Comparison of ENCODE assay signal across 8 mouse cellular contexts in genomic region chr11:100983125-100983777, GRCm38 (mm10). TPM values are rescaled to one million over a fixed set of nuclear protein-coding genes. Genes with fewer than 3 reads are reported as not detected.
DNase-seq lines count a peak whose midpoint lies in the region; ATAC-seq and TF ChIP-seq lines count a peak whose summit lies in the region.

No protein-coding gene starts in this region.

- 3% methylated on average over 20 of the region's 20 CpGs for WGBS in forebrain, embryonic 12.5 days
- under 1% methylated on average over 20 of the region's 20 CpGs for WGBS in large intestine, adult 2 months
- 5% methylated on average over 20 of the region's 20 CpGs for WGBS in lung, embryonic 15.5 days
- WGBS in olfactory bulb, adult 2 months, result 2% methylated on average over 20 of the region's 20 CpGs

- H3K27me3 ChIP-seq in CH12.LX (replicated peaks), result peaks cover 3% of the 10 kb centered on the region
- H3K27me3 ChIP-seq in forebrain, embryonic 12.5 days, result peaks cover 17% of the 10 kb centered on the region
- H3K27me3 ChIP-seq in lung, embryonic 15.5 days, result no peaks in the 10 kb centered on the region; the same call in 1 of the 2 replicates

- ATAC-seq in forebrain, embryonic 12.5 days (ENCODE audit: low FRiP score), result peak; percentile 36; the same call in 1 of the 2 replicates
- peak; percentile 82 for ATAC-seq in lung, embryonic 15.5 days (ENCODE audit: borderline replicate concordance, extremely low read depth, low FRiP score, low TSS enrichment)

- in situ Hi-C loops in CH12.LX (cut with MboI; ENCODE audit: low pct_ligation_motif_present, low pct_unique_long_range_greater_than_20kb, low sequenced_read_pairs), result loop anchor here (5.0 kb wide), 2 partner anchors 34 to 74 kb away; no protein-coding TSS in a partner anchor

- peak overlapping the region in 2 of 3 experiments; percentile 27 to 39 for H3K4me3 ChIP-seq in CH12.LX (replicated peaks in 1 of 3; ENCODE audit: low read depth in 2 of 3, low read length in 2 of 3, poor library complexity in 1 of 3)
- peak overlapping the region; percentile 26 for H3K4me3 ChIP-seq in forebrain, embryonic 12.5 days (replicated peaks)
- H3K4me3 ChIP-seq in lung, embryonic 15.5 days, result peak overlapping the region; percentile 36
- H3K4me3 ChIP-seq in olfactory bulb, adult 2 months (ENCODE audit: insufficient read depth, low read depth, low read length), result peak overlapping the region; percentile 44

- H3K36me3 ChIP-seq in CH12.LX (replicated peaks in 1 of 2; ENCODE audit: control insufficient read depth in 1 of 2, insufficient read depth in 1 of 2, low read length in 1 of 2), result no peaks in the 10 kb centered on the region
- H3K36me3 ChIP-seq in forebrain, embryonic 12.5 days (replicated peaks), result no peaks in the 10 kb centered on the region
- no peaks in the 10 kb centered on the region for H3K36me3 ChIP-seq in lung, embryonic 15.5 days

- TF ChIP-seq CTCF in CH12.LX (conservative IDR thresholded peaks at IDR 0.05 in 1 of 2, IDR thresholded peaks at IDR 0.05 in 1 of 2; ENCODE audit: low read depth in 2 of 2, low read length in 2 of 2), result peak; percentile 78 to 97
- peak; percentile 97 for TF ChIP-seq CTCF in olfactory bulb, adult 2 months (IDR thresholded peaks at IDR 0.05; ENCODE audit: insufficient read depth, low read depth, low read length)

- no peak; the same call in none of the 2 replicates for TF ChIP-seq RAD21 in CH12.LX (IDR thresholded peaks at IDR 0.05; ENCODE audit: low read depth, low read length)

- TF ChIP-seq EP300 in CH12.LX (IDR thresholded peaks at IDR 0.05; ENCODE audit: low read length), result no peak

- no peak overlapping the region for H3K27ac ChIP-seq in CH12.LX (ENCODE audit: insufficient read depth, low read depth)
- H3K27ac ChIP-seq in forebrain, embryonic 12.5 days, result no peak overlapping the region
- peak overlapping the region; percentile 39; the same call in 1 of the 2 replicates for H3K27ac ChIP-seq in lung, embryonic 15.5 days
- no peak overlapping the region for H3K27ac ChIP-seq in olfactory bulb, adult 2 months (ENCODE audit: insufficient read depth, low read depth, low read length)

- dilution Hi-C loops in CH12.LX (cut with MboI; ENCODE audit: extremely low pct_ligation_motif_present, extremely low pct_unique_long_range_greater_than_20kb, low sequenced_read_pairs), result no loop called here

- peak; percentile 84 for DNase-seq in CH12.LX (ENCODE audit: extremely low read depth)
- DNase-seq in c-Kit-positive CD71-negative TER-119-negative erythroid progenitor cells, embryonic 14.5 days (ENCODE audit: low read depth), result peak; percentile 70
- DNase-seq in heart, postnatal 25 days (ENCODE audit: low spot score), result peak; percentile 49
- DNase-seq in large intestine, adult 2 months (ENCODE audit: low read depth, low spot score), result peak; percentile 67
- DNase-seq in thymus, postnatal 0 days (ENCODE audit: low spot score), result peak; percentile 82

- TF ChIP-seq POLR2A in CH12.LX (IDR thresholded peaks at IDR 0.05; ENCODE audit: low read depth, low read length), result no peak
- no peak for TF ChIP-seq POLR2A in olfactory bulb, adult 2 months (IDR thresholded peaks at IDR 0.05; ENCODE audit: insufficient read depth, low read depth, low read length)

- H3K4me2 ChIP-seq in CH12.LX (ENCODE audit: insufficient read depth, low read depth, poor library complexity, severe bottlenecking), result peak overlapping the region; percentile 80
- peak overlapping the region; percentile 58 for H3K4me2 ChIP-seq in forebrain, embryonic 12.5 days
- H3K4me2 ChIP-seq in lung, embryonic 15.5 days, result peak overlapping the region; percentile 67

- no peaks in the 10 kb centered on the region for H3K79me2 ChIP-seq in CH12.LX (replicated peaks; ENCODE audit: control insufficient read depth, extremely low read depth, insufficient read depth, poor library complexity, severe bottlenecking)

- H3K4me1 ChIP-seq in CH12.LX (ENCODE audit: control insufficient read depth in 1 of 2, insufficient read depth in 2 of 2), result peaks cover 0 to 9% of the 10 kb centered on the region in 2 experiments; a peak in 3 of 4 replicates
- H3K4me1 ChIP-seq in forebrain, embryonic 12.5 days, result peaks cover 5% of the 10 kb centered on the region; the same call in 1 of the 2 replicates
- H3K4me1 ChIP-seq in lung, embryonic 15.5 days, result peaks cover 21% of the 10 kb centered on the region
- peaks cover 8% of the 10 kb centered on the region for H3K4me1 ChIP-seq in olfactory bulb, adult 2 months (ENCODE audit: control insufficient read depth, insufficient read depth, low read length)

- intact Hi-C loops in heart, postnatal 25 days (cut with DNase I), result loop anchor here (2.0 to 5.0 kb wide), 4 partner anchors 34 to 194 kb away; partner anchors contain the start of gene Ccr10

- H3K9ac ChIP-seq in CH12.LX (ENCODE audit: insufficient read depth, low read depth), result peak overlapping the region; percentile 11; the same call in 1 of the 2 replicates
- H3K9ac ChIP-seq in forebrain, embryonic 12.5 days, result peak overlapping the region; percentile 44; the same call in 1 of the 2 replicates
- peak overlapping the region; percentile 42 for H3K9ac ChIP-seq in lung, embryonic 15.5 days

- peaks cover 4% of the 10 kb centered on the region for H3K9me3 ChIP-seq in CH12.LX (replicated peaks; ENCODE audit: low read length)
- no peaks in the 10 kb centered on the region for H3K9me3 ChIP-seq in forebrain, embryonic 12.5 days
- no peaks in the 10 kb centered on the region for H3K9me3 ChIP-seq in lung, embryonic 15.5 days

TF ChIP-seq in CH12.LX, 34 proteins besides CTCF, POLR2A, EP300 and RAD21 (continues in another document):
- TF ChIP-seq MAX (IDR thresholded peaks at IDR 0.05; ENCODE audit: low read length) (no peak), ZMIZ1 (IDR thresholded peaks at IDR 0.05; ENCODE audit: low read depth, low read length) (no peak), ZC3H11A (IDR thresholded peaks at IDR 0.05; ENCODE audit: low read depth, low read length) (peak; percentile 92), ETS1 (conservative IDR thresholded peaks at IDR 0.05; ENCODE audit: low read depth, low read length) (no peak), POLR2AphosphoS2 (IDR thresholded peaks at IDR 0.05; ENCODE audit: low read depth, low read length) (no peak), RCOR1 (conservative IDR thresholded peaks at IDR 0.05; ENCODE audit: low read depth, low read length) (no peak), JUND (conservative IDR thresholded peaks at IDR 0.05; ENCODE audit: low read depth, low read length) (no peak), MYC (IDR thresholded peaks at IDR 0.05; ENCODE audit: low read depth, low read length) (peak; percentile 72; the same call in 1 of the 2 replicates), BHLHE40 (IDR thresholded peaks at IDR 0.05; ENCODE audit: low read depth, low read length) (0 out of 2 replicates have a peak, but pooled peaks have one; percentile 20), KAT2A (IDR thresholded peaks at IDR 0.05; ENCODE audit: insufficient replicate concordance, low read length) (no peak), JUN (IDR thresholded peaks at IDR 0.05; ENCODE audit: insufficient read depth, low read depth, low read length) (no peak), CHD1 (IDR thresholded peaks at IDR 0.05; ENCODE audit: low read depth, low read length) (no peak), TBP (conservative IDR thresholded peaks at IDR 0.05; ENCODE audit: low read depth, low read length) (no peak), TCF12 (IDR thresholded peaks at IDR 0.05; ENCODE audit: low read depth, low read length) (no peak), GABPA (IDR thresholded peaks at IDR 0.05; ENCODE audit: insufficient replicate concordance, low read depth, low read length) (no peak), IRF4 (IDR thresholded peaks at IDR 0.05; ENCODE audit: low read depth, low read length) (peak; percentile 56; the same call in 1 of the 2 replicates), MEF2A (IDR thresholded peaks at IDR 0.05; ENCODE audit: borderline replicate concordance, low read depth, low read length) (no peak)

RNA-seq across cellular contexts. Expression of gene Cavin1, which starts 12.6 kb away (rescaled TPM):
- 0.08 and 0.21 TPM in 2 replicates for total RNA-seq in CH12.LX (2012; rRNA removed)
- 0.05 TPM in 2 replicates for total RNA-seq in CH12.LX (2014; rRNA removed)
- 0.13 and 0.25 TPM in 2 replicates for polyA plus RNA-seq in CH12.LX (2012; ENCODE audit: insufficient read length, low read depth)
- polyA plus RNA-seq in forebrain, embryonic 12.5 days (2016; fragmentation: Nextera tagmentation; extraction: Ambion mirVana), result 29.9 and 35.6 TPM in 2 replicates
- 100 to 1,000 TPM; 275 to 277 TPM for total RNA-seq in heart, postnatal 25 days (2021)
- polyA plus RNA-seq in large intestine, adult 2 months (2012; rRNA removed), result 33.4 and 36.4 TPM in 2 replicates
- polyA plus RNA-seq in lung, embryonic 15.5 days (2015; fragmentation: Nextera tagmentation; extraction: Ambion mirVana), result 392 and 425 TPM in 2 replicates
- polyA plus RNA-seq in olfactory bulb, adult 2 months (2012; ENCODE audit: insufficient read depth, insufficient read length, low replicate concordance, missing spikeins), result not detected in 2 replicates
- polyA plus RNA-seq in thymus, postnatal 0 days (2015; fragmentation: Nextera tagmentation; extraction: Ambion mirVana), result 61.0 and 64.2 TPM in 2 replicates

RNA-seq across cellular contexts. Expression of gene Atp6v0a1, which starts 26.0 kb away (rescaled TPM):
- 31.3 and 36.1 TPM in 2 replicates for total RNA-seq in CH12.LX (2012; rRNA removed)
- total RNA-seq in CH12.LX (2014; rRNA removed), result 14.1 and 15.1 TPM in 2 replicates
- 54.5 and 63.4 TPM in 2 replicates for polyA plus RNA-seq in CH12.LX (2012; ENCODE audit: insufficient read length, low read depth)
- polyA plus RNA-seq in forebrain, embryonic 12.5 days (2016; fragmentation: Nextera tagmentation; extraction: Ambion mirVana), result 48.9 and 54.9 TPM in 2 replicates
- 10 to 100 TPM; 84.7 to 87.3 TPM for total RNA-seq in heart, postnatal 25 days (2021)
- polyA plus RNA-seq in large intestine, adult 2 months (2012; rRNA removed), result 48.4 and 73.0 TPM in 2 replicates
- polyA plus RNA-seq in lung, embryonic 15.5 days (2015; fragmentation: Nextera tagmentation; extraction: Ambion mirVana), result 36.7 and 37.8 TPM in 2 replicates
- polyA plus RNA-seq in olfactory bulb, adult 2 months (2012; ENCODE audit: insufficient read depth, insufficient read length, low replicate concordance, missing spikeins), result 524 TPM in 1 of 2 replicates, not detected in the other
- polyA plus RNA-seq in thymus, postnatal 0 days (2015; fragmentation: Nextera tagmentation; extraction: Ambion mirVana), result 17.6 and 19.1 TPM in 2 replicates

RNA-seq across cellular contexts. Expression of gene Stat3, which starts 43.9 kb away (rescaled TPM):
- 51.1 and 52.1 TPM in 2 replicates for total RNA-seq in CH12.LX (2012; rRNA removed)
- 35.9 TPM in 2 replicates for total RNA-seq in CH12.LX (2014; rRNA removed)
- 66.7 and 69.2 TPM in 2 replicates for polyA plus RNA-seq in CH12.LX (2012; ENCODE audit: insufficient read length, low read depth)
- 30.8 and 34.1 TPM in 2 replicates for polyA plus RNA-seq in forebrain, embryonic 12.5 days (2016; fragmentation: Nextera tagmentation; extraction: Ambion mirVana)
- 100 to 1,000 TPM in 1 of 2 experiments, 10 to 100 TPM in 1; 91.3 to 119 TPM for total RNA-seq in heart, postnatal 25 days (2021)
- 102 and 120 TPM in 2 replicates for polyA plus RNA-seq in large intestine, adult 2 months (2012; rRNA removed)
- polyA plus RNA-seq in lung, embryonic 15.5 days (2015; fragmentation: Nextera tagmentation; extraction: Ambion mirVana), result 41.2 and 53.4 TPM in 2 replicates
- not detected in 2 replicates for polyA plus RNA-seq in olfactory bulb, adult 2 months (2012; ENCODE audit: insufficient read depth, insufficient read length, low replicate concordance, missing spikeins)
- 79.7 and 84.2 TPM in 2 replicates for polyA plus RNA-seq in thymus, postnatal 0 days (2015; fragmentation: Nextera tagmentation; extraction: Ambion mirVana)

Comparison
In these comparisons a context has a peak if more than half of its experiments do, and no peak if none do; other contexts are left out.
1. RNA of gene Cavin1, which starts 12.6 kb away (polyA plus RNA-seq): 392 to 425 TPM in lung, embryonic 15.5 days, 61.0 to 64.2 TPM in thymus, postnatal 0 days, 29.9 to 35.6 TPM in forebrain, embryonic 12.5 days and 33.4 to 36.4 TPM in large intestine, adult 2 months; 0.13 to 0.25 TPM in CH12.LX and not detected in olfactory bulb, adult 2 months; every median in the first group is over 10 times any median in the second.
2. Peak in every context shown above with its lines, with median percentiles within 50 percentile points of each other: DNase-seq, H3K4me2 ChIP-seq, H3K4me3 ChIP-seq and H3K9ac ChIP-seq.